In the genomic region with DNA sequence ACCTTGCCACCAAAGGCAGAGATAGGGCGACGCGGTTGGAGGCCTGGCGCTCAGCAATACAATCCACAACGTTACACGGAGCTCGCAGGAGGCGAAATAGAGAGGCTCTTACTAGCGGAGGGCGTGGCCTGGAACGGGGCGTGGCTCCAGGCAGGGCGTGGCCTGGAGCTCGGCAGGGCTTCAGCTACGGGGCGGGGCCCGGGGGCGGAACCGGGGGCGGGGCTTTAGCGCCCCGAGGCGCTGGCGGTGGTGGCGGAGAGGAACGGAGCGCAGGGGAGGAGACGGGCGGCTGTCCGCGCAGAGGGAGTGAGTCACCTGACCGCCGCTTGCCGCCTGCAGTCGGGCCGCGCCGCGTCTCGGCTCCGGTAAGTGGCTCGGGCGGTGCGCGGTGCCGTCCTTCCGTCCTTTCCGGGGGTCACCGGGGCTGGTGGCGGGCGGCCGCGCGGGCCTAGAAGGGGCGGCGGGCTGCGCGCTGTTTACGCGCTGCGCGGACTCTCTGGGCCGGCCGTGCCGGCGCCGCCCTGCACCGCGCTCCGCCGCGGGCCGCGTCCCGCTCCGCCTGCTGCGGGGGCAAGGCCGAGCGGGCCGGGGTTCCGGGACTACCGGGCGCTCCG, we compare ENCODE assay signal across 7 mouse cellular contexts. TPM values are rescaled to one million over a fixed set of nuclear protein-coding genes. Genes with fewer than 3 reads are reported as not detected.
DNase-seq lines count a peak whose midpoint lies in the region; ATAC-seq lines count a peak whose summit lies in the region.

Gene Bach1, plus strand, starts transcription at position 254 of the 614 bp plus-strand sequence.

- peak; percentile 96 for DNase-seq in adrenal gland, adult 18-20 months (ENCODE audit: low spot score in 2 of 2)
- peak; percentile 92 for DNase-seq in embryo, embryonic 10.5 days (ENCODE audit: low spot score)
- peak; percentile 95 for DNase-seq in gastrocnemius, postnatal 25 days
- DNase-seq in intestine, embryonic 14.5 days (ENCODE audit: low spot score): peak; percentile 97
- peak; percentile 87 to 90 for DNase-seq in left cerebral cortex, postnatal 36 days (ENCODE audit: low spot score in 2 of 2)
- peak; percentile 100 for DNase-seq in midbrain, embryonic 11.5 days (ENCODE audit: low spot score, missing footprints)
- peak; percentile 95 for DNase-seq in skeletal muscle tissue, adult 2 months (ENCODE audit: low read depth, low spot score)

- intact Hi-C loops in left cerebral cortex, postnatal 36 days (cut with DNase I): no loop called here

- H3K4me2 ChIP-seq in intestine, embryonic 14.5 days (ENCODE audit: low read length): peak within 1 kb of the TSS; percentile 78
- peak within 1 kb of the TSS; percentile 76 for H3K4me2 ChIP-seq in midbrain, embryonic 11.5 days

- H3K27me3 ChIP-seq in intestine, embryonic 14.5 days (replicated peaks; ENCODE audit: control insufficient read depth, insufficient read depth, low read length): no peaks in the 10 kb centered on the region
- H3K27me3 ChIP-seq in midbrain, embryonic 11.5 days (ENCODE audit: control insufficient read depth, insufficient read depth, low read length): no peaks in the 10 kb centered on the region

- H3K9me3 ChIP-seq in intestine, embryonic 14.5 days (ENCODE audit: control insufficient read depth, low read length): no peaks in the 10 kb centered on the region
- no peaks in the 10 kb centered on the region for H3K9me3 ChIP-seq in midbrain, embryonic 11.5 days (ENCODE audit: control insufficient read depth, low read length)

- ATAC-seq in intestine, embryonic 14.5 days (replicated peaks; ENCODE audit: low FRiP score, low TSS enrichment, low read depth): peak; percentile 94
- peak; percentile 95 for ATAC-seq in midbrain, embryonic 11.5 days (ENCODE audit: low FRiP score)

- H3K27ac ChIP-seq in intestine, embryonic 14.5 days (ENCODE audit: low read depth): peak within 1 kb of the TSS; percentile 90
- H3K27ac ChIP-seq in midbrain, embryonic 11.5 days (ENCODE audit: low read depth, low read length): peak within 1 kb of the TSS; percentile 88

- peaks cover 10% of the 10 kb centered on the region; the same call in 1 of the 2 replicates for H3K4me1 ChIP-seq in intestine, embryonic 14.5 days (replicated peaks; ENCODE audit: control insufficient read depth, insufficient read depth, low read length)
- peaks cover 9% of the 10 kb centered on the region for H3K4me1 ChIP-seq in midbrain, embryonic 11.5 days (ENCODE audit: control insufficient read depth, insufficient read depth, low read length)

- 1% methylated on average over 62 of the region's 84 CpGs for WGBS in intestine, embryonic 14.5 days
- under 1% methylated on average over 40 of the region's 84 CpGs for WGBS in midbrain, embryonic 11.5 days

- peak within 1 kb of the TSS; percentile 95 for H3K9ac ChIP-seq in intestine, embryonic 14.5 days (ENCODE audit: low read length)
- peak within 1 kb of the TSS; percentile 95 for H3K9ac ChIP-seq in midbrain, embryonic 11.5 days (ENCODE audit: low read length)

- H3K36me3 ChIP-seq in intestine, embryonic 14.5 days (ENCODE audit: control insufficient read depth, insufficient read depth, low read length): no peaks in the 10 kb centered on the region
- no peaks in the 10 kb centered on the region for H3K36me3 ChIP-seq in midbrain, embryonic 11.5 days (ENCODE audit: control insufficient read depth, insufficient read depth, low read length)

- peak within 1 kb of the TSS; percentile 87 for H3K4me3 ChIP-seq in intestine, embryonic 14.5 days (ENCODE audit: low read depth, low read length)
- H3K4me3 ChIP-seq in midbrain, embryonic 11.5 days (ENCODE audit: low read depth, low read length): peak within 1 kb of the TSS; percentile 85

RNA-seq across cellular contexts. Expression of gene Bach1, which starts in this region (rescaled TPM):
- 10 to 100 TPM; 16.5 to 22.3 TPM for total RNA-seq in adrenal gland, adult 18-20 months (2021)
- 10 to 100 TPM; 13.8 to 18.0 TPM for total RNA-seq in gastrocnemius, postnatal 25 days (2021)
- 13.6 and 14.5 TPM in 2 replicates for polyA plus RNA-seq in intestine, embryonic 14.5 days (2014; fragmentation: Nextera tagmentation; extraction: Ambion mirVana)
- total RNA-seq in left cerebral cortex, postnatal 36 days (2021): 10 to 100 TPM; 12.0 to 12.8 TPM
- polyA plus RNA-seq in midbrain, embryonic 11.5 days (2014; fragmentation: Nextera tagmentation; extraction: Ambion mirVana): 19.2 and 19.3 TPM in 2 replicates

Comparison
In these comparisons a context has a peak if more than half of its experiments do, and no peak if none do; other contexts are left out.
1. Peak in every context shown above with its lines: DNase-seq, ATAC-seq, H3K4me3 ChIP-seq and H3K27ac ChIP-seq.